Mouse (Mus musculus) Muller cell, postnatal 12 days (primary cell): ENCODE measurements around the gene Prss12.

ENCODE experiments used
- DNase-seq: peaks from one replicate; pipeline ENCODE4 v3.0.0-alpha.2; 2015; ENCODE audit errors: inconsistent ontology term

Gene Prss12

GRCm38 (mm10) chr3:123527806-123528507 lies 81.2 kb downstream of the Prss12 start:
- no peak for DNase-seq

GRCm38 (mm10) chr3:123531124-123531523 lies 84.4 kb downstream of the Prss12 start:
- no peak for DNase-seq

DNA sequence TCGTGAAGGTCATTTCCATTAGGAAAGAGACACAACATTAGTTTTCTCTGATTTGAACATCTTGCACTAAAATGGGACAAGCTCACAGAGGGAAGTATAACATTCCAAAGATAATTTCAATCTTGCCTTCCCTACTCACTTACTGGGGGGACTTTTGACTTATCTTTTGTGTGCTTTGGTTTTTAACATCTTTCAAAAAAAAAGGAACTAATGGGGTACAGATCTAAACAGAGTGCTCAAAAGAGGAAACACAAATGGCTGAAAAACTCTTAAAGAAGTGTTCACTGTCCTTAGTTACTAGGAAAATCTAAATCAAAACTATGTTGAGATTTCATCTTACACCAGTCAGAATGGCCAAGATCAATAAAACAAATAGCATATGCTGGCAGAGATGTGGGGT lies 90.6 kb downstream of the Prss12 start:
- no peak for DNase-seq

GRCm38 (mm10) chr3:123543585-123544304 lies 97.0 kb downstream of the Prss12 start:
- DNase-seq, result no peak

DNA sequence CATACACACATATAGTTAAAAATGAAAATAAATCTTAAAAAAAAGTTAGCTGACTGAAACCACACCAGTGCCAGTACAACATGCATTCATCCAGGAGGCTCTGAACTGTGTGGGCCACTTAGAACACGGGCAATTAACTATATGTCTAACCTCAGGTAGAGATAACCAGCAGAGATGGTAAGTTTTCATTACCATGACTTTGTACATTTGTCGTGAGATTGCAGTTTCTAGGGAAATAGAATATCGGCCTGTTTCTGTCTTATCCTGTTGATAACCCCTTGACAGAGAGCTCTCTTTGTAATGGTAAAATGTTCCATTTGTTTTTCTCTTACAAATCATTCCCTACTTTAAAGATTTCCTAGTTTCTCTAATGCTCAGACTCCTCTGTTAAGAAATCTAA lies 103.8 kb downstream of the Prss12 start:
- DNase-seq, result no peak

DNA sequence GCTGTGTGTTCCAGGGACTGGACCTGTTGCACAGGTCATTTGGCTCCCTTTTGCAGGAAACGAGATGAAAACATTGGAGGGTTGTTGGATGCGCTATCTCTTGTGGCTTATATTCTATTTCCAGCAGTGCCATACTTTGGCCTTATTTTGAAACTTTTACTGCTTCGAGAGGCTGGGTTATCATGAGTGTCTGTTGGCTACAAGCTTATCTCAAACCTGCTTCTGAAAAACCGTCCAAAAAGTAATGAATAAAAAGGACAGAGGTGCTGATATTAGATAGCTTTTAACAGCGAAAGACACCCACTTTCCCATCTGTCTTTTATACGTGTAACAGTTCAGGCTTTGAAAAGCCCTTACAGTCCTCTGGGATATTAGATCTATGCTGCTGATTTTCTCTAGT lies 107.2 kb downstream of the Prss12 start:
- DNase-seq, result no peak

DNA sequence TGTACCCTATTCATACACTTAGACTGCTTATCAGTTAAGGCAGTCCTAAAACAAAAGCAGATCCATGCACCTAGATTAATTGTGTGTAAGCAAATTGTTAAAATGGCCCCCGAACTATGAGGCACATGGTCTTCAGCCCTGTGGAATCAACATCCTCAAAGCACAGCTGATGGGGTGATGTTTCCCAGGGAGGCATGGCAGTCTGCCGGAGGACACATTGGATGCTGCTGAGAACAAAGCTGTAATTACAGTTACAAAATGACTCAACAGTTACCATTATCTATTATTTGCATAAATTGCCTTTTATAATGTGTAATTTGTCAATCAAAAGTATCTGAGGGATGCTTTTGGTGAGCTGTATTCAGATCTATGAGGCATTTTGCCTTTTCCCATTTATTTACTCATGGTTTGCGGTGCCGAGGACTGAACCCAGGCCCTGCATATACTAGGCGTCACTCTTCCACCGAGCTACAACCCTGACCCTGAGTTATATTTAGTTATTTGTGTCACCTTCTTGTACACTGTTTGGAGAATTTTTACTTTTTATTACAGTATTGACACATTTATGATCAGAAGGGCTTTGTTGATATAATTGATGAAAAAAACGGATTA lies 108.6 kb downstream of the Prss12 start:
- no peak for DNase-seq
